Mouse (Mus musculus): Measurements from ENCODE around the gene Uqcc1. TPM values are rescaled to one million over a fixed set of nuclear protein-coding genes. Genes with fewer than 3 reads are reported as not detected.

The Uqcc1 gene
- polyA plus RNA-seq, 1 experiment: 9.6 TPM

DNA sequence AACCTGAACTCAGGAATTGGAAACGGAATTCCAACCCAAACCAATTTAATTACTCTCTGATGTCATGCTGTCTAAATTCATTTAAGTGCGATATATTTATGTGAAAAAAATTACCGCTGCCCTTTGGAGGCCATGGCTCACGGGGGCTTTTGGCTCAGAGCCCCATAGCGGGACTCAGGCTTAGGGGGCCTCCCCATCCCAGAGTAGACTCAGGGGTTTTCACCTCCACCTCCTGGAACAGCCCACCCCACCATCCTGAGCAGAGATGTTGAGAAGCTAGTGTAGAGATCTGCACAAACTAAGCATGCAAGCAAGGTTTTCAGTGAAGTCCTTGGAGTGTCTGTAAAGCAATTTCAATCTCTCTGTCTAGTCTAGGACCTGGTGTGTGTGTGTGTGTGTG is 15.5 kb upstream of the Uqcc1 start:
- WGBS: 80% methylated on average over 5 of the region's 5 CpGs
- no peak overlapping the region for H3K27ac ChIP-seq (ENCODE audit: insufficient read depth, low read depth, low read length)
- peaks cover 3% of the 10 kb centered on the region; the same call in 1 of the 2 replicates for H3K4me1 ChIP-seq (ENCODE audit: control insufficient read depth, insufficient read depth, insufficient read length, low read length)
- H3K27me3 ChIP-seq (ENCODE audit: control insufficient read depth, insufficient read depth, low read length): no peaks in the 10 kb centered on the region
- no peak overlapping the region for H3K4me3 ChIP-seq (ENCODE audit: low read depth, low read length)
- no peak for TF ChIP-seq CTCF (IDR thresholded peaks at IDR 0.05; ENCODE audit: extremely low read depth, insufficient read length, insufficient replicate concordance, low read depth, low read length)
- no peak for TF ChIP-seq POLR2A (IDR thresholded peaks at IDR 0.05; ENCODE audit: low read depth, low read length)
- H3K36me3 ChIP-seq (ENCODE audit: control insufficient read depth, insufficient read depth, low read length): no peaks in the 10 kb centered on the region

DNA sequence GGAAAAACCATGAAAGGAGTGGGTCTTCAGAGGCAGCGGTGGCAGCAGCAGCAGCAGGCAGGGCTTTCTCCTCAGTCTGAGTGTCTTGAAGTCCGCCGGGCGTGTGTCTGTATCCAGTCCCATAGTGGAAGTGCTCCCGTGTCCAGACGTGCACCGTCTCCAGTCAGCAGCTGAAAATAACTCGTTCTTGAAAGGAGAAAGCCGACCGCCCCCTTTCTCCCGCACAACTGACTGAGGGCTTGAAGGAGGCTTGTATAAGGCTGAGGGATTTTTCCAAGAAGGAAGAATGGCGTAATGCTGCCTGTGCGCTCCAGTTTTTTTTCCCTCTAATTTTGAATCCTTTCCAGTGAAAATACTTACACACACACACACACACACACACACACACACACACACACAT is 15.0 kb upstream of the Uqcc1 start, which contains the start of gene Gdf5:
Gene Gdf5 (minus strand): TSS at position 244 of the 400 bp plus-strand sequence.
- peaks cover 7% of the 10 kb centered on the region; the same call in 1 of the 2 replicates for H3K4me1 ChIP-seq (ENCODE audit: control insufficient read depth, insufficient read depth, insufficient read length, low read length)
- H3K27me3 ChIP-seq (ENCODE audit: control insufficient read depth, insufficient read depth, low read length): no peaks in the 10 kb centered on the region
- H3K4me3 ChIP-seq (ENCODE audit: low read depth, low read length): no peak within 1 kb of the TSS
- no peaks in the 10 kb centered on the region for H3K36me3 ChIP-seq (ENCODE audit: control insufficient read depth, insufficient read depth, low read length)
- TF ChIP-seq CTCF (IDR thresholded peaks at IDR 0.05; ENCODE audit: extremely low read depth, insufficient read length, insufficient replicate concordance, low read depth, low read length) (no peak), POLR2A (IDR thresholded peaks at IDR 0.05; ENCODE audit: low read depth, low read length) (no peak)
- 80% methylated on average over 13 of the region's 13 CpGs for whole genome bisulfite sequencing
- H3K27ac ChIP-seq (ENCODE audit: insufficient read depth, low read depth, low read length): no peak within 1 kb of the TSS

DNA sequence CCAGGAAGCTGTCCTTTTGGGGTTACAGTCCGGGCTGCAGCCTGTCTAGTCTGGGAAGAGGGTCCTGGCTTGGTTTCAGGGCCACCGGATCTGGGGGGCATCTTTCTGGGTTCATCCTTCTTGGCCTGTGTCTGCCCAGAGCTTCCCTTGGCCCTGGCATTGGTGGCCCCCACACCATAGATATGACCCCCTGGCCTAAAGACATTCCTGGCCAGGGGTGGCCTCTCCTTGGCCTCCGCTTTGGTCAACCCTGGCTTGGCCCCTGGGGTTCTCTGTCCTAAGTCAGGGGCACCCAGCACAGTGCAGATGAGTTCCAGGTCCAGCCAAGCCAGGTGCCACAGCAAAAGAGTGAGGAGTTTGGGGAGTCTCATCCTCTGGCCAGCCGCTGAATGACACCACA is 14.6 kb upstream of the Uqcc1 start:
- Histone ChIP-seq H3K4me1 (ENCODE audit: control insufficient read depth, insufficient read depth, insufficient read length, low read length) (peaks cover 8% of the 10 kb centered on the region; the same call in 1 of the 2 replicates), H3K27me3 (ENCODE audit: control insufficient read depth, insufficient read depth, low read length) (no peaks in the 10 kb centered on the region), H3K27ac (ENCODE audit: insufficient read depth, low read depth, low read length) (no peak overlapping the region), H3K4me3 (ENCODE audit: low read depth, low read length) (no peak overlapping the region), H3K36me3 (ENCODE audit: control insufficient read depth, insufficient read depth, low read length) (no peaks in the 10 kb centered on the region)
- no peak for TF ChIP-seq CTCF (IDR thresholded peaks at IDR 0.05; ENCODE audit: extremely low read depth, insufficient read length, insufficient replicate concordance, low read depth, low read length)
- TF ChIP-seq POLR2A (IDR thresholded peaks at IDR 0.05; ENCODE audit: low read depth, low read length): no peak
- WGBS: 90% methylated on average over 4 of the region's 4 CpGs

DNA sequence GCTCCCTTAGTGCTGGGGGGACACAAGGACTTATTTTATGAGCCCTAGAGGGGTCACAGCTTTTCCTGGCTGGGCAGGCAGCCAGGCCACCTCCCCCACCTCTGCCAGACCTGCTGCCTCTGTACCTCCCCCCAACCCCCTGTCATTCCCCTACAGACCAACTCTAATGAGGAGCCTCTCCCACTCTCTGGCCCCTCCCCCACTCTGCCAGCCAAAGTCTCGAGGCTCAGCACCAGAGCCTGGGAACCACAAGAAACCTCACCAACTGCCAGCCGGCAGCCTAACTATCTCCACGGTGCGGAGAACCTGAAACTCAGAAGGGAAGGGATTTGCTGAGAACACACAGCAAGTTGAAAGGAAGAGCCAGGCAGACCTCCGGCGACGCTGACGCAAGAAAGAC is 13.4 kb upstream of the Uqcc1 start:
- no peaks in the 10 kb centered on the region for H3K27me3 ChIP-seq (ENCODE audit: control insufficient read depth, insufficient read depth, low read length)
- H3K4me1 ChIP-seq (ENCODE audit: control insufficient read depth, insufficient read depth, insufficient read length, low read length): peaks cover 8% of the 10 kb centered on the region; the same call in 1 of the 2 replicates
- WGBS: 21% methylated on average over 8 of the region's 8 CpGs
- no peak overlapping the region for H3K27ac ChIP-seq (ENCODE audit: insufficient read depth, low read depth, low read length)
- H3K36me3 ChIP-seq (ENCODE audit: control insufficient read depth, insufficient read depth, low read length): no peaks in the 10 kb centered on the region
- TF ChIP-seq POLR2A (IDR thresholded peaks at IDR 0.05; ENCODE audit: low read depth, low read length): no peak
- no peak for TF ChIP-seq CTCF (IDR thresholded peaks at IDR 0.05; ENCODE audit: extremely low read depth, insufficient read length, insufficient replicate concordance, low read depth, low read length)
- H3K4me3 ChIP-seq (ENCODE audit: low read depth, low read length): no peak overlapping the region

DNA sequence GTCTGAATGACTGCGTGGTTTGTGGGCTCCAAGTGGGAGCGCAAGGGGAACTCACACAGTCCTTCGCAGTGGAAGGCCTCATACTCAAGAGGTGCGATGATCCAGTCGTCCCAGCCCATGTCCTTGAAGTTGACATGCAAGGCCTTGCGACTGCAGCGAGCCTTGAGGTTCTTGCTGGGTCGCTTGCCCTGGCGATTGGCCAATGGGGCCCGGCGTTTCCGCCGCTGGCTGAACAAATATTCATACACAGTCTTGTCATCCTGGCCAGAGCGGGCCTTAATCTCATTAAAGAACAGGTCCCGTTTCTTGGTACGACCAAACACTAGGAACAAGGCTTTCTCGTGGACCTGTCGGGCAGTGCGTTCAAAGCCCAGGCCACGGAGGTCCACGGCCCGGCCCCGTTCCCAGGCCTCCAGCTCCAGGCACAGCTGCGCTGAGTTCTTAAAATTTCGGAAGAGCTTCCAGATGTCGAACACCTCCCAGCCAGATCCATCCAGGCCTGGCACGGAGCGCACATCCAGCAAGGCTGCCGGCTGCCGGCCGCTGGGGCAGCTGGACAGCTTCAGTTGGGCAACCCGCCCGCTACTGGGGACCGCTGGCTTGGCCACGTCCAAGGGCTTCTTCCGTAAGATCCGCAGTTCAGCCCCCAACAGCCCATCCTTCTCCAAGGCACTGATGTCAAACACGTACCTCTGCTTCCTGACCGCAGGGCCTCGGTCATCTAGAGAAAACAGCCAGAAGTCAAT is 11.8 kb upstream of the Uqcc1 start:
- Histone ChIP-seq H3K4me3 (ENCODE audit: low read depth, low read length) (no peak overlapping the region), H3K27ac (ENCODE audit: insufficient read depth, low read depth, low read length) (no peak overlapping the region), H3K27me3 (ENCODE audit: control insufficient read depth, insufficient read depth, low read length) (no peaks in the 10 kb centered on the region), H3K4me1 (ENCODE audit: control insufficient read depth, insufficient read depth, insufficient read length, low read length) (peaks cover 8% of the 10 kb centered on the region; the same call in 1 of the 2 replicates), H3K36me3 (ENCODE audit: control insufficient read depth, insufficient read depth, low read length) (no peaks in the 10 kb centered on the region)
- 86% methylated on average over 40 of the region's 40 CpGs for WGBS
- no peak for TF ChIP-seq CTCF (IDR thresholded peaks at IDR 0.05; ENCODE audit: extremely low read depth, insufficient read length, insufficient replicate concordance, low read depth, low read length)
- TF ChIP-seq POLR2A (IDR thresholded peaks at IDR 0.05; ENCODE audit: low read depth, low read length): no peak

DNA sequence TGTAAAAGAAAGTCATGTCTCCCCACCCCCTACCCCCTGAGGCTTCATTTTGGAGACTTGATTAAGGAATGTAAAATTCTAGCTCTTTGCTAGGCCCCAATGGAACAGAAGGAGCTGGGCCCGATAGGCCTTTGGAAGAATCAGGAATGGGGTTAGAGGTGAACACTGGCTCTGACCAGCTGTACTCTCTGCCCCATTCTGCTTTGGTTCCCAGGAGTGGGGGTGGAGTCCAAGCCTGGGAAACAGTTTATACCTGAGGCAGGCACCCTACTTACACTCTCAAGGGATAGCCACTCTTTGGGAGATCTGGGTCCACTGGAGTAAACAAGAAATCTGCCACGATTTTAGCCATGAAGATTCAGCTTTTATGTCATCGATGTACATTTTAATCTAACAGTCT is 10.6 kb upstream of the Uqcc1 start, which contains the start of gene Gm15557:
Gene Gm15557 (plus strand): TSS at position 48 of the 400 bp plus-strand sequence.
- Histone ChIP-seq H3K27me3 (ENCODE audit: control insufficient read depth, insufficient read depth, low read length) (no peaks in the 10 kb centered on the region), H3K4me3 (ENCODE audit: low read depth, low read length) (no peak within 1 kb of the TSS), H3K36me3 (ENCODE audit: control insufficient read depth, insufficient read depth, low read length) (no peaks in the 10 kb centered on the region), H3K4me1 (ENCODE audit: control insufficient read depth, insufficient read depth, insufficient read length, low read length) (peaks cover 8% of the 10 kb centered on the region; the same call in 1 of the 2 replicates), H3K27ac (ENCODE audit: insufficient read depth, low read depth, low read length) (no peak within 1 kb of the TSS)
- 87% methylated on average over 3 of the region's 3 CpGs for WGBS
- no peak for TF ChIP-seq POLR2A (IDR thresholded peaks at IDR 0.05; ENCODE audit: low read depth, low read length)
- TF ChIP-seq CTCF (IDR thresholded peaks at IDR 0.05; ENCODE audit: extremely low read depth, insufficient read length, insufficient replicate concordance, low read depth, low read length): no peak

DNA sequence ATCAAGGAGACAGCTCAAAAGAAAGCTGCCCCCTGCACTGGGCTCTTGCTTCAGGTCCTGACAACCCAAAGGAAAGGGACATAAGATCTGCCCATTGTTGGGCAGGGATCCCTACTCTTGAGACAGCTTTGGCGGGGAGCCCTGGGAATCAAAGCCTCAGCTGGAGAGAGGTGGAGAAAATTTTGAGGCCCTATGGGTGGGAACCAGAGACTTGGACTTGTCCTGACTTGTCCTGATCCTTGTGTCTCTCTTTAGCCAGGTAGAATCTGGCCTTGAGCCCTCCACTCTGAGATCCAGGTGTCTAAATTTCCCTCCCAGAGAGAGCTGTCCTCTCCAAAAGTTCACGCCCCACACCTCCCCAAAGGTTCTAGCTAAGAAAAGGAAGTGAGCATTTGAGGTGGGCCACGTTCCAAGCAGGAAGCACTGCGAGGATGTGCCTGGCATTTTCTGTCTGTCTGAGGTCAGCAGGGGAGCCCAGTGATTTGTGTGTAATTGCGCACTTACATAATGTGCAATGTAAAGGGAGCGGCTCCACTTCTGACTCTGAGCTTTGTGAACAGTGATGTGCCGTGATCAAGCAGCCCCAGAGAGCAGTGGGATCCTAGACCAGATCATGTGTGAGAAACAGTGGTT is 9.9 kb upstream of the Uqcc1 start:
- no peak overlapping the region for H3K27ac ChIP-seq (ENCODE audit: insufficient read depth, low read depth, low read length)
- 24% methylated on average over 7 of the region's 7 CpGs for WGBS
- no peaks in the 10 kb centered on the region for H3K36me3 ChIP-seq (ENCODE audit: control insufficient read depth, insufficient read depth, low read length)
- TF ChIP-seq POLR2A (IDR thresholded peaks at IDR 0.05; ENCODE audit: low read depth, low read length) (no peak), CTCF (IDR thresholded peaks at IDR 0.05; ENCODE audit: extremely low read depth, insufficient read length, insufficient replicate concordance, low read depth, low read length) (no peak)
- H3K4me1 ChIP-seq (ENCODE audit: control insufficient read depth, insufficient read depth, insufficient read length, low read length): peaks cover 8% of the 10 kb centered on the region; the same call in 1 of the 2 replicates
- no peaks in the 10 kb centered on the region for H3K27me3 ChIP-seq (ENCODE audit: control insufficient read depth, insufficient read depth, low read length)
- no peak overlapping the region for H3K4me3 ChIP-seq (ENCODE audit: low read depth, low read length)

All from small intestine, adult 2 months (tissue).